Mouse (Mus musculus): ENCODE measurements around the gene Il12b. TPM values are rescaled to one million over a fixed set of nuclear protein-coding genes. Genes with fewer than 3 reads are reported as not detected.

Gene Il12b
- polyA plus RNA-seq, 1 experiment from 2014 or later, result 0.17 TPM

GRCm38 (mm10) chr11:44395401-44395800 is 4.5 kb upstream of the Il12b start:
- Histone ChIP-seq H3K9me3 (no peaks in the 10 kb centered on the region), H3K27ac (no peak overlapping the region), H3K4me1 (replicated peaks) (peaks cover 12% of the 10 kb centered on the region; the same call in 1 of the 2 replicates), H3K36me3 (no peaks in the 10 kb centered on the region), H3K9ac (no peak overlapping the region), H3K27me3 (no peaks in the 10 kb centered on the region), H3K4me3 (no peak overlapping the region), H3K4me2 (no peak overlapping the region)
- ATAC-seq (ENCODE audit: low FRiP score), result no peak
- 94% methylated on average over 4 of the region's 4 CpGs for WGBS

DNA sequence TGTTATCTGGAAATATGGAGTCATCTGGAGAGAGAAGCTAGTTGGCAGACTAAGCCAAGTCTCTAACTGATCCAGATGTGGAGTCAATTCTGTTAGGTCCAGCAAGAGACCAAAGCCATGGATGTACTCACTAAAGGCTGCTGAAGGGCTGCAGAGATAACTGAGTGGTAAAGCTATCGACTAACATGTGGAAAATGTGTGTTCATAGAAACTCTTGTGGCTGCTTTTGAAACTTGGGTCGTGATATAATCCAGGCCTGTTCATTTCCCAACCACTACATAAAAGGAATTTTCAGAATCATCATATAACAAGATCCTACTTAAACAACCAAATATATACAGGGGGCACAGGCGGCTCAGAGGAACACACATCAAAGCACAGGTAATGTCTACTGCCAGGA is 2.3 kb upstream of the Il12b start:
- no peak overlapping the region for H3K4me3 ChIP-seq
- peaks cover 20% of the 10 kb centered on the region for H3K4me1 ChIP-seq (replicated peaks)
- no peaks in the 10 kb centered on the region for H3K27me3 ChIP-seq
- H3K4me2 ChIP-seq, result no peak overlapping the region
- 88% methylated on average over 3 of the region's 3 CpGs for WGBS
- no peak for ATAC-seq (ENCODE audit: low FRiP score)
- H3K9me3 ChIP-seq, result no peaks in the 10 kb centered on the region
- no peak overlapping the region for H3K27ac ChIP-seq
- H3K9ac ChIP-seq, result no peak overlapping the region
- no peaks in the 10 kb centered on the region for H3K36me3 ChIP-seq

GRCm38 (mm10) chr11:44398356-44398755 is 1.5 kb upstream of the Il12b start:
- no peaks in the 10 kb centered on the region for H3K27me3 ChIP-seq
- peaks cover 20% of the 10 kb centered on the region for H3K4me1 ChIP-seq (replicated peaks)
- H3K27ac ChIP-seq, result no peak overlapping the region
- no peak overlapping the region for H3K4me3 ChIP-seq
- no peaks in the 10 kb centered on the region for H3K36me3 ChIP-seq
- ATAC-seq (ENCODE audit: low FRiP score), result no peak
- no peaks in the 10 kb centered on the region for H3K9me3 ChIP-seq
- H3K4me2 ChIP-seq, result no peak overlapping the region
- H3K9ac ChIP-seq, result no peak overlapping the region
- 73% methylated on average over 6 of the region's 6 CpGs for WGBS

- WGBS, result 2% methylated on average over 20 of the region's 20 CpGs
- peak overlapping the region; percentile 63 for H3K9ac ChIP-seq
- peak overlapping the region; percentile 61 for H3K4me2 ChIP-seq
Measured at GRCm38 (mm10) chr11:44398782-44399225, 1.1 kb upstream of the Il12b start.

GRCm38 (mm10) chr11:44401635-44402548 is 2.0 kb downstream of the Il12b start:
- H3K9me3 ChIP-seq, result no peaks in the 10 kb centered on the region
- no peak overlapping the region for H3K4me3 ChIP-seq
- peak overlapping the region; percentile 41 for H3K27ac ChIP-seq
- WGBS, result 54% methylated on average over 5 of the region's 5 CpGs
- no peak overlapping the region for H3K9ac ChIP-seq
- H3K27me3 ChIP-seq, result no peaks in the 10 kb centered on the region
- peaks cover 20% of the 10 kb centered on the region for H3K4me1 ChIP-seq (replicated peaks)
- no peak overlapping the region for H3K4me2 ChIP-seq
- peak; percentile 53 for ATAC-seq (ENCODE audit: low FRiP score)
- no peaks in the 10 kb centered on the region for H3K36me3 ChIP-seq

More at GRCm38 (mm10) chr11:44398782-44399225, 1.1 kb upstream of the Il12b start:
- peak; percentile 69 for ATAC-seq (ENCODE audit: low FRiP score)
- Histone ChIP-seq H3K9me3 (no peaks in the 10 kb centered on the region), H3K4me3 (peak overlapping the region; percentile 39), H3K4me1 (replicated peaks) (peaks cover 20% of the 10 kb centered on the region), H3K27me3 (no peaks in the 10 kb centered on the region), H3K36me3 (no peaks in the 10 kb centered on the region), H3K27ac (no peak overlapping the region)

- Histone ChIP-seq H3K4me1 (replicated peaks) (peaks cover 13% of the 10 kb centered on the region; the same call in 1 of the 2 replicates), H3K36me3 (no peaks in the 10 kb centered on the region), H3K9me3 (no peaks in the 10 kb centered on the region), H3K4me2 (no peak overlapping the region), H3K9ac (no peak overlapping the region), H3K27me3 (no peaks in the 10 kb centered on the region), H3K27ac (no peak overlapping the region), H3K4me3 (no peak overlapping the region)
- ATAC-seq (ENCODE audit: low FRiP score), result no peak
- 92% methylated on average over 4 of the region's 4 CpGs for WGBS
Measured at GRCm38 (mm10) chr11:44405113-44405512, 5.2 kb downstream of the Il12b start.

DNA sequence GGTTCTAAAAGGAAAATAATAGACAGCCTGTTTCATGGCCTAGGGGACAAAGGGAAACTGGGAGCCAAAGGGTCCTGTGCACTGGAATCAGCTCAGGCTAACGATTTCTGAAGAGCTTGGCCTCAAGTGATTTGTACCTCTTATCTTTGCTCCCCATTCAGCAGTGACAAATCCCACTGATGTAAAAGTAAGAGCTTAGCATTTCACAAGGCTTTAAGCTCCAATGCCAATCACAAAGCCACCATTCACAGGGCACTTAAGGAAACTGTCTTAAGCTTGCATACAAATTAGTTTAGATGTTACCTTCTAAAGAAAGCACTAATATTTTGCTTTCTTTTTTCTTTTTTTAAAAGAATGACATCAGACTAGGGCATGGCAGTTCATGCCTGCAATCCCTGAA is 6.1 kb downstream of the Il12b start:
- H3K4me3 ChIP-seq, result no peak overlapping the region
- H3K4me2 ChIP-seq, result no peak overlapping the region
- no peaks in the 10 kb centered on the region for H3K36me3 ChIP-seq
- no peaks in the 10 kb centered on the region for H3K9me3 ChIP-seq
- H3K4me1 ChIP-seq (replicated peaks), result peaks cover 13% of the 10 kb centered on the region; the same call in 1 of the 2 replicates
- ATAC-seq (ENCODE audit: low FRiP score), result no peak
- H3K27ac ChIP-seq, result no peak overlapping the region
- 23% methylated on average over 1 of the region's 1 CpGs for WGBS
- no peak overlapping the region for H3K9ac ChIP-seq
- H3K27me3 ChIP-seq, result no peaks in the 10 kb centered on the region

GRCm38 (mm10) chr11:44406457-44406856 is 6.6 kb downstream of the Il12b start:
- Histone ChIP-seq H3K4me3 (no peak overlapping the region), H3K27ac (no peak overlapping the region), H3K4me2 (no peak overlapping the region), H3K27me3 (no peaks in the 10 kb centered on the region), H3K4me1 (replicated peaks) (peaks cover 11% of the 10 kb centered on the region; the same call in 1 of the 2 replicates), H3K9me3 (no peaks in the 10 kb centered on the region), H3K36me3 (no peaks in the 10 kb centered on the region), H3K9ac (no peak overlapping the region)
- 76% methylated on average over 5 of the region's 5 CpGs for WGBS
- ATAC-seq (ENCODE audit: low FRiP score), result no peak

DNA sequence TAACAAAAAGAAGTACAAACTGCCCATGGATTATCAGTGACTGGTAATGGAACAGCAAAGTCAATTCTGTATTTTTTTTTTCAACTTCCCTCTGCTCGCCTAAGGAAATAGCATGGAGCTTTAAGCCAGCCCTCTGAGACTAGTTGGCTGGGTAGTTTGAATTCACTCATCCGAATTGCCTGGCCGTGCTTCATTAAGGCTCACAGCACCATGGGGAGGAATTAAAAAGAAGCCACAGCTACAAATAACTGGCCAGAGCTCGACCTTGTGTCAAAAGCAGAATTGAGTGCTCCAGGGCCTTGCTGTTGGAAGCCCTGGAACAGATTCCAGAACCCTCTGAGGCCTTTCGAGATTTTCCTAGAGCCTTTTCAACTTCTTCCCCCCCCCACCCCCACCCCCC is 8.8 kb downstream of the Il12b start:
- no peak for ATAC-seq (ENCODE audit: low FRiP score)
- Histone ChIP-seq H3K27me3 (no peaks in the 10 kb centered on the region), H3K36me3 (no peaks in the 10 kb centered on the region)

DNA sequence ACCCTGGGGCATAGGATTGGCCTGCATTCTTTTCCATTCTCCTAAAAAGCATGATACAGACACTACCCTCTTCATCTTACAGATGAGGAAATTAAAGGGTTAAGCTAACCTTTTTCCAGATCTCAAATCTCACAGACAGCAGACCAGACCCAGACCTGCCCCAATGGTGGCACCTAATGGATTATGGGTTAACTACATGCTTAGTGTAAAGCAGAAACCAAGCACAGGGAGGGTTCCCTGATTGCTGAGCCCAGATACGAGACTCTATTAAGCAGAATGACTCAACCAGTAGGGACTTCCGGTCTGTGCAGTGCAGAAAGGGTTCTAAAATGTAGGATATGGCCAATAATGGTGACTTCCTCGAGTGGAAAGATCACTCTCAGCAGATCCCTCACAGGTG is 10.6 kb downstream of the Il12b start:
- ATAC-seq (ENCODE audit: low FRiP score), result no peak
- WGBS, result 75% methylated on average over 3 of the region's 3 CpGs
- H3K4me2 ChIP-seq, result no peak overlapping the region

More for the DNA sequence above, 8.8 kb downstream of the Il12b start:
- Histone ChIP-seq H3K4me3 (no peak overlapping the region), H3K27ac (no peak overlapping the region), H3K4me2 (no peak overlapping the region), H3K9me3 (no peaks in the 10 kb centered on the region), H3K9ac (no peak overlapping the region), H3K4me1 (replicated peaks) (peaks cover 4% of the 10 kb centered on the region; the same call in 1 of the 2 replicates)
- WGBS, result 26% methylated on average over 5 of the region's 5 CpGs

DNA sequence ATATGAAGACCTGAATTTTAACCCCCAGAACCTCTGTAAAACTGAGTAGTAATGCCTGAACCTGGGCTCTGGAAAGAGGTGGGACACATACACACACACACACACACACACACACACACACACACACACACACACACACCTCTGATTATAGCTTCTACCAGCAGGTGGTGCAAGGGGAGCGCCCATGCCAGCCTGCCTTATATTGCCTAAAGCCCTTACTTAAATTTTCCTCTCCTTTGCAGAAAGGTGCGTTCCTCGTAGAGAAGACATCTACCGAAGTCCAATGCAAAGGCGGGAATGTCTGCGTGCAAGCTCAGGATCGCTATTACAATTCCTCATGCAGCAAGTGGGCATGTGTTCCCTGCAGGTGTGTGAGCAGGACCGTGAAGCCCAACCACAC is 12.4 kb downstream of the Il12b start:
- Histone ChIP-seq H3K27me3 (no peaks in the 10 kb centered on the region), H3K4me2 (no peak overlapping the region), H3K9ac (no peak overlapping the region), H3K27ac (no peak overlapping the region), H3K4me3 (no peak overlapping the region), H3K36me3 (no peaks in the 10 kb centered on the region), H3K9me3 (no peaks in the 10 kb centered on the region), H3K4me1 (replicated peaks) (peaks cover 4% of the 10 kb centered on the region; the same call in 1 of the 2 replicates)
- 84% methylated on average over 8 of the region's 8 CpGs for whole genome bisulfite sequencing
- no peak for ATAC-seq (ENCODE audit: low FRiP score)

More for the DNA sequence above, 10.6 kb downstream of the Il12b start:
- Histone ChIP-seq H3K4me1 (replicated peaks) (peaks cover 4% of the 10 kb centered on the region; the same call in 1 of the 2 replicates), H3K9ac (no peak overlapping the region), H3K36me3 (no peaks in the 10 kb centered on the region), H3K27me3 (no peaks in the 10 kb centered on the region), H3K27ac (no peak overlapping the region), H3K4me3 (no peak overlapping the region), H3K9me3 (no peaks in the 10 kb centered on the region)

GRCm38 (mm10) chr11:44413371-44413770 is 13.5 kb downstream of the Il12b start:
- ATAC-seq (ENCODE audit: low FRiP score), result no peak
- H3K27ac ChIP-seq, result no peak overlapping the region
- H3K9ac ChIP-seq, result no peak overlapping the region
- no peaks in the 10 kb centered on the region for H3K36me3 ChIP-seq
- WGBS, result 66% methylated on average over 3 of the region's 3 CpGs
- no peak overlapping the region for H3K4me3 ChIP-seq
- peaks cover 4% of the 10 kb centered on the region; the same call in 1 of the 2 replicates for H3K4me1 ChIP-seq (replicated peaks)
- H3K4me2 ChIP-seq, result no peak overlapping the region
- no peaks in the 10 kb centered on the region for H3K9me3 ChIP-seq
- H3K27me3 ChIP-seq, result no peaks in the 10 kb centered on the region

All from hindbrain, embryonic 13.5 days (tissue).